Mouse (Mus musculus) liver, embryonic 13.5 days (tissue): ENCODE measurements around the gene Lsamp. TPM values are rescaled to one million over a fixed set of nuclear protein-coding genes. Genes with fewer than 3 reads are reported as not detected.

Experiments used
- ATAC-seq: fragments of 200-750 bp; cut with Nextera tagmentation; 2 replicates; pipeline ENCODE4 v1.8.0; 2017; ENCODE audit warnings: low read depth, mild to moderate bottlenecking, moderate number of reproducible peaks, moderate library complexity
- DNase-seq: peaks from one replicate; pipeline ENCODE4 v3.0.0; 2022
- H3K27ac ChIP-seq: fragments of 300-500 bp; sonication (generic); 2 replicates; pipeline ENCODE4 v1.5.1; 2015; ENCODE audit warnings: moderate library complexity, mild to moderate bottlenecking, inconsistent platforms
- H3K27me3 ChIP-seq: fragments of 300-500 bp; sonication (generic); 2 replicates; pipeline ENCODE4 v1.6.1; 2015; ENCODE audit warnings: mild to moderate bottlenecking, inconsistent platforms
- H3K36me3 ChIP-seq: fragments of 300-500 bp; sonication (generic); 2 replicates; pipeline ENCODE4 v1.6.1; 2015; ENCODE audit warnings: mild to moderate bottlenecking, inconsistent platforms
- H3K4me1 ChIP-seq: fragments of 300-500 bp; sonication (generic); replicated peaks from 2 replicates; pipeline ENCODE4 v1.6.1; 2015; ENCODE audit warnings: inconsistent platforms
- H3K4me2 ChIP-seq: fragments of 300-500 bp; sonication (generic); 2 replicates; pipeline ENCODE4 v1.6.1; 2015; ENCODE audit warnings: inconsistent platforms, mild to moderate bottlenecking, moderate library complexity
- H3K4me3 ChIP-seq: fragments of 300-500 bp; sonication (generic); replicated peaks from 2 replicates; pipeline ENCODE4 v1.5.1; 2015; ENCODE audit warnings: mild to moderate bottlenecking, inconsistent platforms
- H3K9ac ChIP-seq: fragments of 300-500 bp; sonication (generic); 2 replicates; pipeline ENCODE4 v1.6.1; 2015; ENCODE audit warnings: mild to moderate bottlenecking, inconsistent platforms
- H3K9me3 ChIP-seq: fragments of 300-500 bp; sonication (generic); replicated peaks from 2 replicates; pipeline ENCODE4 v1.6.1; 2016; ENCODE audit warnings: inconsistent platforms
- WGBS: fragments of 180-500 bp; shearing (Covaris S2); methylation state at CpG from one replicate; pipeline ENCODE4 v1.1.7; 2015; ENCODE audit not compliant: insufficient replicate concordance; 5-methylcytosine and 5-hydroxymethylcytosine counted together
- microRNA-seq: library from miRNA; unstranded; fragments of <30 nt; microRNA quantifications from one replicate; pipeline ENCODE4, GENCODE M21; 2016
- polyA plus RNA-seq: library from polyadenylated mRNA; unstranded; fragments of >200 nt; fragmentation: Nextera tagmentation; extraction: Ambion mirVana; gene quantifications from 2 replicates; pipeline ENCODE4 v1.2.1, GENCODE M21; 2015

Lsamp gene
- polyA plus RNA-seq, 1 experiment from 2014 or later: 0.06 TPM

DNA sequence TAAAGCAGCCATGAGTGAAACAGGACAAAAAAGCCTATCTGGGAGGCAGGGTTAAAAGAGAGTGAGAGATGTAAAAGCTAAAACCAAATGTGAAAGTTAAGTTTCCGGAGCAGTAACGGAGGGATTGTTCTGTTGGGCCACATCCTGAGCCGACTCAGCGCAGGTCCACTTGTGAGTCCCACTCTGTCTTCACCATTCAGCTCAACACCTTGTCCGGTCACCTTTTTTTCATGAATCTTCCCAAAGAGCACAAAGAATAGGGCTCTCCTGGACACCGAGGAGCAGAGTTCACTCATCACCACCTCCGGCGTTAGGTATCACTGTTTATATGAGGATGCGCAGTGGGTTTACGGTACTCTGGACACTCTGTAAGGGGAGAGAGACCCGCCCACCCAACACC is 2196.3 kb downstream of the Lsamp start:
- DNase-seq: no peak
- Histone ChIP-seq H3K27ac (no peak overlapping the region), H3K9me3 (no peaks in the 10 kb centered on the region), H3K27me3 (no peaks in the 10 kb centered on the region), H3K4me3 (no peak overlapping the region), H3K4me1 (no peaks in the 10 kb centered on the region), H3K36me3 (no peaks in the 10 kb centered on the region), H3K4me2 (no peak overlapping the region), H3K9ac (no peak overlapping the region)
- WGBS: 80% methylated on average over 11 of the region's 11 CpGs
- ATAC-seq: no peak

GRCm38 (mm10) chr16:42189431-42190081 is 2205.4 kb downstream of the Lsamp start:
- Histone ChIP-seq H3K9ac (no peak overlapping the region), H3K4me1 (no peaks in the 10 kb centered on the region), H3K36me3 (no peaks in the 10 kb centered on the region), H3K4me2 (peak overlapping the region; percentile 68), H3K9me3 (no peaks in the 10 kb centered on the region), H3K27me3 (no peaks in the 10 kb centered on the region), H3K27ac (no peak overlapping the region), H3K4me3 (peak overlapping the region; percentile 48)
- DNase-seq (no peak), ATAC-seq (no peak)
- 39% methylated on average over 14 of the region's 14 CpGs for WGBS

- H3K36me3 ChIP-seq: no peaks in the 10 kb centered on the region
- ATAC-seq: peak; percentile 72
- H3K27ac ChIP-seq: peak overlapping the region; percentile 36; the same call in 1 of the 2 replicates
- H3K4me1 ChIP-seq: no peaks in the 10 kb centered on the region
- H3K9ac ChIP-seq: peak overlapping the region; percentile 47; the same call in 1 of the 2 replicates
- 2% methylated on average over 44 of the region's 44 CpGs for WGBS
- peak; percentile 39 for DNase-seq
- H3K27me3 ChIP-seq: no peaks in the 10 kb centered on the region
- H3K4me3 ChIP-seq: peak overlapping the region; percentile 48
- H3K9me3 ChIP-seq: no peaks in the 10 kb centered on the region
- peak overlapping the region; percentile 68 for H3K4me2 ChIP-seq
These were observed 2206.2 kb downstream of the Lsamp start for GRCm38 (mm10) chr16:42190114-42191045.

Small RNA genes lying within 50 kb of the gene (microRNA-seq; reads per million reads assigned to microRNA genes)
- not detected for gene Gm27887
- not detected for gene Gm47276
